Mouse (Mus musculus) CD4-positive, CD25-positive, alpha-beta regulatory T cell, adult 4 months (primary cell): ENCODE measurements at regions not wholly inside any gene's neighbourhood (a gene's known extent, or its start where the extent isn't known, plus 50 kb on each side); places are given as distances from the start of the nearest gene placed in this dataset.
A peak's percentile ranks its signal among the peaks of the same experiment; 100 is the strongest.
"Not testable (repeated sequence)": the region's sequence is repeated elsewhere in the genome, so short reads cannot be mapped to it uniquely, and the experiment has no call there.

Experiments used
- ATAC-seq: one replicate; pipeline ENCODE4 v1.8.0; 2017

- no peak for ATAC-seq
These were observed 61.0 kb downstream of the 4930474N05Rik start for GRCm38 (mm10) chr14:36155757-36156156.

DNA sequence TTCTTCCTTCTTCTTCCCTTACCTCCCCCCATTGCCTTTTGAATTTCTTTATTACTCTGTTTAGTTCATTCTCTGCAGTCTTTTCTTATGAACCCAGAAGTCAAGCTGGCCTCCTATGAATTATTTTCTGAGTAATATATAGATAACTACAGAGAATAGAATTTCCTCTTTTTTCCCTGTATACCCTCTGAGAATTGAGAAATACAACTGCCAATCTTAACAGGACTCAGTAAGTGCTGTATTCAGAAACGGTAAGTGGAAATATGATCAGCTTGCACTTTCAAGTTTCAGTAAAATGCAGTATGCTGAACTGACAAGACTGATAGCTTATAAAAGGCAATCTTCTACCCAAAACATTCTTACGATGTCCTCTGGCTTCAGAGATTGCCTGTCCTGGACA, 61.5 kb downstream of the 4930474N05Rik start:
- no peak for ATAC-seq

DNA sequence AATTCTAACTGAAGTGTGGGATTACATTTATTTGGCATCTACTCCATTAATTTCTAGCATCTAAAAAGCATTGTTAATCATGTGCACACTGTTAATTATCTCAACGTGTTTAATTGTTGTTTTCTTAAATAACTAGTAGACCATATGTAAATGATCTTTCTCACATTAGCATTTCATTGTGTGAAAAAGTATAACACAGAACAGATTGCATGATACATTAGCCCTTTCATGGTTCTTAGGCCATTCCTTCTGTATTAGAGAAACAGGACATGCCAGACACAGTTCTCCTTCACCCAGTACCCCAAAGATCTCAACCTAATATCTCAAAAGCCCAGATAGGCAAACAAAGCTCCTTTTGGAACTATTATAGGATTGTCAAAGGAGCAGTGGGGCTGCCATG, 89.0 kb downstream of the 4930474N05Rik start:
- ATAC-seq = no peak

DNA sequence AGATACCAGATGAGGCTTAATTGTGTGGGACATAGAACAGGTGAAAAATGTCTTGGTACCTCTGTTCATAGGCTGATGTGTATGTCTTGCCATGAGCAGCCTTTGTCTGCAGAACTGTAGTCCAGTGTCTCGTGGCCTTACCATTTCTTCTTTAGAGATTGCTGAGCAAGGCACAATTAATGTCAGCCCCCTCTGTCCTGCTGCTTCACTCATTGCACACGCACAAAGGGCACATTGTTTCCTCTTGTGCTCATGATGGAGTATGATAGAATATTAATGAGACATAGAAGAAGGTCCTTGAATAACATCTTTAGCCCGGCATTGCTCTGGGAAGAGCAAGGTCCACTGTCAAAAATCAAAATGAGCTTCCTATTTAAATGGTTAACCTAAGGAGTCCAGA, 101.8 kb downstream of the 4930474N05Rik start:
- ATAC-seq = no peak

DNA sequence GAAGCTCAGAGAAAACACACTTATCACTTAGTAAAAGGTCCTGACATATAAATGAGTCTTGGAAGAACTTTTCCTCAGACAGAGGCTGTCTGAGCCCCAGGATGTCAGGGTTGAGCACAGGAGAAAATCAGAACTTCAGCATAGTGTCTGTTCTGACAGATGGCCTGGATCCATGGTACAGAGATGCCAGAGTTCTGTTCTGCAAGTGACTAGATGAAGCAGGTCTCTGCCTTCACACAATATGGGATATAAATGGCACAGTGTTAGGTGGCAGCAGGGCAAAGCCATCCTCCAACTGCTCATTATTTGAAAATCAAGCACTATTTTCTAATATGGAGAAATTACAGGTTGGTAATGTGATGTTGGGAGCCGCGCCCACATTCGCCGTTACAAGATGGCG, 103.7 kb downstream of the 4930474N05Rik start:
- ATAC-seq = no peak

GRCm38 (mm10) chr14:36203855-36204254, 109.1 kb downstream of the 4930474N05Rik start:
- no peak for ATAC-seq

- ATAC-seq = no peak
These were observed 118.1 kb downstream of the 4930474N05Rik start for GRCm38 (mm10) chr14:36212830-36213229.

DNA sequence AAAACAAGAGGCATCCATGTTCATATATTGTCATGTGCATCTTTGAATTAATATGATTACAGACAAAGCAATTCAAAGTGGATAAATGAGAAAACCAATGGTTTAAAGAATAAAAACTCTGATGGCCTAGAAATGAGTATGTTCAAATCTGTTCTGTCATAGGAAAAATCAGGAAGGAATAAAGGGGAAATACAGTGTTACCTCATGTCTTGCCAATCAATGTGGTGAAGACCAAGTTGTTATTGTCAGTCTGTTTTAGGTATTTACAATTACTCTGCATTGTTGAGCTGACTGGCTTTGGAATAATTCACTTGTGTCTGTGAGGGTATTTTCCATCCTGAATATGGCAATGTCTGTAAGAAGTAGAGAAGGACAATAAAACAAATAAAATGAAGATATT, 151.1 kb downstream of the 4930474N05Rik start:
- ATAC-seq = no peak

DNA sequence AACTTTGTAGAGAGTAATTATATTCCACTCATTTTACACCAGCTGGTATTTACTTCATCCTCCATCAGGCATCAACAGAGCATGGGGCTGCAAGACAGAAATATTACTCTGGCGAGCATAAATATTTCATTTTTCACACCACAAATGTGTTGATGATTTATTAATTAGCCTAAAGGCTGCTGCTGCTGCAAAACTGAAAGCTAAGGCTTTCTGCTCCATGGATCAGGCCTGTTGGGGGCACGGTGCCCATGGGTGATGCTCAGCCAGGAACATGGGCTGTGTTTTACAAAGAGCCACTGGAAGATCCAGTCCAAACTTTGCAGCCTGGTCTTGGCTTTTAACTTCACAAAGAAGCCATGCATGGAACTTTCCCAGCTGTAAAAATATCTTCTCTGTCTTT, 167.4 kb downstream of the 4930474N05Rik start:
- no peak for ATAC-seq

- ATAC-seq = no peak
These were observed 189.2 kb downstream of the 4930474N05Rik start for GRCm38 (mm10) chr14:36283825-36284414.

DNA sequence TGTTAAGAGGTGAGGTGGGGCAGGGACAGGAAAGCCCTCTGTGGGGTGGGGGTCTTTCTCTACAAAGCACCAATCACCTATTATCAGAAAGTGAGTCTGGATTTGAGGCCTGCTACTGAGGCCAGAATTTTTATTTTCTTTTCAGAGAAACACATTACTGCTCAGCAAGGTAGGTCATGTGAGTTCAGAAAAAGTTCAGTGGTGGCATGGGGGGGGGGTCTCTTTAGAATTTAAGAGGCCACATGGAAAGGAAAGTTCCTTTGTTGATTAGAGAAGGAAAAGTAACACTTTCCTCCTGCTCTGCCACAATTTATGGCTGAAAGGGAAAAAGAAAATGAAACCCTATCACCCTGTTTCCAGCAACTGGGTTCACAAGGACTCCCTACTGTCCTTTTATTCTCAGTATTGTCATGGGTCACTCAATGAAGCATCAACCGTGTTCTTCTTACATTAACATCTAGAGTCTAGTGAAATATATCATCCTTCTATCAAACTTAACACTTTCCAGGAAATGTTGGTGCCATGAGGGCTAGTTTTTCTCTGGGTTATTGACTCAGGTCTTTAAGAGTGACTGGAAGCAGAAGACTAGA, 194.1 kb downstream of the 4930474N05Rik start:
- no peak for ATAC-seq

GRCm38 (mm10) chr14:36310324-36310723, 215.6 kb downstream of the 4930474N05Rik start:
- ATAC-seq = no peak

DNA sequence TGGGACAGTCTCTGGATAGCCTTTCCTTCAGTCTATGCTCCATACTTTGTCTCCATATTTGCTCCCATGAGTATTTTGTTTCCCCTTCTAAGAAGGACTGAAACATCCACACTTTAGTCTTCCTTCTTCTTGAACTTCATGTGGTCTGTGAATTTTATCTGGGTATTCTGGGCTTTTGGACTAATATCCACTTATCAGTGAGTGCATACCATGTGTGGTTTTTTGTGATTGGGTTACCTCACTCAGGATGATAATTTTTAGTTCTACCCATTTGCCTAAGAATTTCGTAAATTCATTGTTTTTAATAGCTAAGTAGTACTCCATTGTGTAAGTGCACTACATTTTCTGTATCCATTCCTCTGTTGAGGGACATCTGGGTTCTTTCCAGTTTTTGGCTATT, 220.0 kb downstream of the 4930474N05Rik start:
- ATAC-seq = not testable (repeated sequence)

DNA sequence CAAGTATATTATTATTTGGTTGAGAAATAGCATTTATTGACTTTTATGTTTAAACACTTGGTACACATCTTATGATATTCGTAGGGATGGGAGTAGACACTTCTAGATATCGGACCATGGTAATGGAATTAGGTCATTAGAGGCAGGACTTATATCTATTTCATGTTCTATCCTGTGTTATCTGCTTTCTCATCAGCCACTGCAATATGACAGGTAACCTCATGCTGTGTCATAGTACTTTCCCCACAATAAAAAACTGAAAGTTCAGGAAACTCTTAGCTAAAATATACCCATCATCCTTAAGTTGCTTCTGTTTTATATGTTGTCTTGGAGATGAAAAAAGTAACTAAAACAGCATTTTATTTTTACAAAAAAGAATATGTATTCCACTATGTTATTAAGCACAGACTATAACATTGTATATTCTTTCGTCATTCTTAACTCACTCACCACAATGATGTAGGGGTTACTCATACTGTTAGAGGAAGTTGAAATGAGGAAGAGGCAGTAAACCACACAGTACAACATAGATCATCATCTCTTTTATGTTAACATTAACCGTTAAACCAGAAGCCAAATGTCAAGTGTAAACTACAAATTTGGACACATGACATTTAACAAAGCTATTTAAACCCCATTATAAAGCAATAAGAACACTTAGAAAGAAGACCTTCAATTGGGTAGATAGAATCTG, 221.8 kb downstream of the 4930474N05Rik start:
- ATAC-seq = peak; percentile 58

DNA sequence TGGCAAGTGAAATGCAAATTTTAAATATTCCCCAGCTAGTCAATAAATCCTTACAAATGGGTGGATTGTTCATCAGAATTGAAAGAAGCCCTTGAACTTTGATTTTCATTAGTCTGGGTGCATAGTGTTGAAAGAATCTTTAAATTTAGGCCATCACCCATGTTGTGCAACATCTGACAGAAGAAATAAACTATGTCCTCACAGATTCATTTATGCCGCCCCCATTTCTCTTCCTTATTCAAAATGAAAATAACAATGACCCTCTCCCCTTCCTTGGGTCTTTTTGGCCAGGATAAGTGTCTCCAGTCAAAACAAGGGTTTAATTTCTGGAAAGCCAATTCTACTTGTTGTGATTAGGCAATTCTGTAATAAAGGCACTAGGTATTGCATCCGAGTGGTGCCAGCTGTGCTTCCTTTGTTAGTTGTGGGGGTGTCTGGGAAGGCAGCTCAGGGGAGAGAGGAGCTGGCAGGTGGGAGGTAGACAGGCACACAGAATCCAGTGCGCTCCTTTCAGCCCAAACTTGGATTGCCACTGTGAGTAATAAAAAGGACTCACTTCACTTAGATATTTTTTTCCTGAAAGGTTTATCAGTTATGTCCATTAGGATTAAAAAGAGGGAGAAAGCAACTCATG, 233.7 kb downstream of the 4930474N05Rik start:
- no peak for ATAC-seq

- no peak for ATAC-seq
These were observed 246.1 kb downstream of the 4930474N05Rik start for GRCm38 (mm10) chr14:36340832-36341231.
